Mouse (Mus musculus) midbrain, embryonic 10.5 days (tissue): ENCODE results near the gene Rpusd3. TPM values are rescaled to one million over a fixed set of nuclear protein-coding genes. Genes with fewer than 3 reads are reported as not detected.

ENCODE experiments used
- DNase-seq: peaks from one replicate; pipeline ENCODE4 v3.0.0-alpha.2; 2017; ENCODE audit warnings: low spot score
- H3K27ac ChIP-seq: fragments of 300-500 bp; sonication (generic); replicated peaks from 2 replicates; pipeline ENCODE4 v1.5.1; 2016; ENCODE audit warnings: mild to moderate bottlenecking
- H3K27me3 ChIP-seq: fragments of 300-500 bp; sonication (generic); 2 replicates; pipeline ENCODE4 v1.6.1; 2016; ENCODE audit warnings: low read depth, mild to moderate bottlenecking; ENCODE audit not compliant: poor library complexity, severe bottlenecking
- H3K36me3 ChIP-seq: fragments of 300-500 bp; sonication (generic); 2 replicates; pipeline ENCODE4 v1.6.1; 2016; ENCODE audit warnings: mild to moderate bottlenecking, moderate library complexity
- H3K4me1 ChIP-seq: fragments of 300-500 bp; sonication (generic); 2 replicates; pipeline ENCODE4 v1.6.1; 2016
- H3K4me3 ChIP-seq: fragments of 300-500 bp; sonication (generic); 2 replicates; pipeline ENCODE4 v1.5.1; 2016; ENCODE audit warnings: mild to moderate bottlenecking, moderate library complexity
- H3K9me3 ChIP-seq: fragments of 300-500 bp; sonication (generic); replicated peaks from 2 replicates; pipeline ENCODE4 v1.6.1; 2016; ENCODE audit warnings: mild to moderate bottlenecking
- WGBS: fragments of 180-500 bp; shearing (Covaris S2); methylation state at CpG from one replicate; pipeline ENCODE4 v1.1.7; 2016; 5-methylcytosine and 5-hydroxymethylcytosine counted together
- polyA plus RNA-seq: library from polyadenylated mRNA; unstranded; fragments of >200 nt; fragmentation: Nextera tagmentation; extraction: Ambion mirVana; gene quantifications from 2 replicates; pipeline ENCODE4 v1.2.1, GENCODE M21; 2016

The Rpusd3 gene
- polyA plus RNA-seq, 1 experiment from 2014 or later, result 43.4 TPM

GRCm38 (mm10) chr6:113442087-113442441 lies 22.9 kb upstream of the Rpusd3 start:
- Histone ChIP-seq H3K36me3 (peaks cover 18% of the 10 kb centered on the region), H3K27me3 (no peaks in the 10 kb centered on the region), H3K9me3 (no peaks in the 10 kb centered on the region), H3K27ac (peak overlapping the region; percentile 90), H3K4me3 (peak overlapping the region; percentile 90), H3K4me1 (peaks cover 18% of the 10 kb centered on the region)
- 44% methylated on average over 9 of the region's 9 CpGs for WGBS
- DNase-seq, result no peak

DNA sequence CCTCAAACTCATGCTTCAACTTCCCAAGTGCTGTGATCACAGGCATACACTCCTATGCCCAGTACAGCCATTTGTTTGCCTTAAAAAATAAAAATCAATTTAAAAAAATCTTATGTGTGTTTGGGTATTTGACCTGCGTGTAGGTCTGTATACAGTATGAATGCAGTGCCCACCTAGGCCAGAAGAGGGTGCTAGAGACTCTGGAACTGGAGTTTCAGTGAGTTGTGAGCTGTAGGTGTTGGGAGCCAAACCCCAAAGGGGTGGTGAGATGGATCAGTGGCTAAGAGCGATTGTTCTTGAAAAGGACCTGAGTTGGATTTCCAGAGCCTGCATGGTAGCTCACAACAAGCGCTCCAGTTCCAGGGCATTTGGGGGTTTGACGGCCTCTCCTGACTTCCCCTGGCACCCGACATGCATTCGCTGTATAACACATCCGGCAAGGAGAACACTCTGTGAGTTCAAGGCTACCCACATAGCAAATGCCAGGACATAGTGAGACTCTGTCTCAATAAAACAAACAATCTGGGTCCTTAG lies 22.1 kb upstream of the Rpusd3 start:
- Histone ChIP-seq H3K27ac (no peak overlapping the region), H3K4me3 (no peak overlapping the region), H3K27me3 (no peaks in the 10 kb centered on the region), H3K9me3 (no peaks in the 10 kb centered on the region), H3K4me1 (peaks cover 18% of the 10 kb centered on the region), H3K36me3 (peaks cover 9% of the 10 kb centered on the region)
- DNase-seq, result peak; percentile 74
- 53% methylated on average over 7 of the region's 7 CpGs for WGBS

DNA sequence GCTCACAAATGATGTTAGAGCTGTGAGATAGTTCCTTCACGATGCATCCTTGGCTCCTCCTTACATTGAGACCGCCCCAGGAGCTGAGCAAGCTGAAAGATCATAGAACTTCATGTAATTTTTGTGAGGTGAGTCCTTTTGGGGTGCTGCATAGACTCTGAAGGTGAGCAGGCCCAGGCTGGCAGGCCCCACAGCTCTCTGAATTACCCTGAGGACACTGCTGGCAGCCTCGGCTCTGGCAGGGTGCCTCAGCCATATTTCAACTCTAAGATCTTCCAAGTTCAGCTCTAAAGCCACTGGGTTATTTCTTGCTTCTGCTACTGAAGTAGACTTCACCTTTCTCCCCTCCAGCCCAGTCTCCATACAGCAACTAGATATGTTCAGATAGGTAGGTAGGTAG lies 21.5 kb upstream of the Rpusd3 start:
- H3K9me3 ChIP-seq, result no peaks in the 10 kb centered on the region
- H3K4me3 ChIP-seq, result no peak overlapping the region
- DNase-seq, result no peak
- peaks cover 5% of the 10 kb centered on the region for H3K36me3 ChIP-seq
- WGBS, result 79% methylated on average over 3 of the region's 3 CpGs
- H3K27ac ChIP-seq, result no peak overlapping the region
- H3K27me3 ChIP-seq, result no peaks in the 10 kb centered on the region
- H3K4me1 ChIP-seq, result peaks cover 18% of the 10 kb centered on the region

DNA sequence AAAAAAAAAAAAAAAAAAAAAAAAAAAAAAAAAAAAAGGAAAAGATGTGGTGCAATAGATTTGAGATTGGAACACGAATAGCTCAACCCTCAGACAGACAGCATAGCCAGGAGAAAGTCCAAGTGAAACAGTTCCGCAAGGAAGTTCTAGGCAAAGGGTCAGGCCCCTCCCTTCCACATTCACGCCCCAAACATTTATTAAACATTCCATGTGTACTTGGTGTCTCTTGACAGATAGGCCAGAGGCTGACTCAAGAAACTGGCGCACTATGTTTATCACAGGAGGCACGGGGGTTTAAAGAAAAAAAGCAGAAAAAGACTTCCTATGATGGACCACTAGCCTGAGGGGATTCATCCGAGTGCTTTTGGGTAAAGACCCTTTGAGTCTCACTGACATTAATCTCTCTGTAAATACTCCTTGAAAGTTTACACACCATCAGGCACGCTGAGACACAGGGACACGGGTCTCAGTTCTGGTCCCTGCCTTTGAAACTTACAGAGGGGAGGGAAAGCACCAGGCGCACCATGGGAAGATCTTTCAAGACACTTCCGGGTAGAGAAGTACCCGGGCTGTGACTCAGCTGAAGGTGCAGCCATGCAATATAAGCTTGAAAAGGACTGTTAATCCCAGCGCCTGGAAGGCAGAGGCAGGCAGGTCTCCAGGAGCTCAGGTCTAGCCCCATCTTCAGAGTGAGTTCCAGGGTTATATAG lies 19.7 kb upstream of the Rpusd3 start:
- no peaks in the 10 kb centered on the region for H3K36me3 ChIP-seq

DNA sequence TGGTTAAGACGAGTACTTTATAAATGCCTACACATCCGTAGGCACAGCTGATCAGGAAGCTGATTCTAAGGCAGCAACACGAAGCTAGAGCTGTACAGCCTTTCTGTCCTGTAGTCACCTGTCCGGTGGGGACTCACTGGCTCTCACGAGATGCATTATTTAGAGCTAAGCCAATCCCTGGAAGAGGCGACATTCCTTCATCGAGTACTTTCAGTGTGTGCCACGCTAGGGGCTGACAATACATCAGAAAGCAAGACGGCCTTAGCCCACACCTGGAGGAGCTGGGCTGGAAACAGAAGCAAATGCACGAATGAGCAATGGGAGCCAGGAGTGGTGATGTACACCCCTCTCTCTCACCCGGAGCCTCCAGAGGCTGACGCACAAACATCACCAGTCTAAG lies 18.0 kb upstream of the Rpusd3 start:
- H3K4me3 ChIP-seq, result no peak overlapping the region

More for the DNA sequence above, 19.7 kb upstream of the Rpusd3 start:
- Histone ChIP-seq H3K27me3 (no peaks in the 10 kb centered on the region), H3K9me3 (no peaks in the 10 kb centered on the region), H3K4me3 (no peak overlapping the region), H3K4me1 (peaks cover 18% of the 10 kb centered on the region), H3K27ac (no peak overlapping the region)
- DNase-seq, result no peak
- 62% methylated on average over 12 of the region's 12 CpGs for WGBS

DNA sequence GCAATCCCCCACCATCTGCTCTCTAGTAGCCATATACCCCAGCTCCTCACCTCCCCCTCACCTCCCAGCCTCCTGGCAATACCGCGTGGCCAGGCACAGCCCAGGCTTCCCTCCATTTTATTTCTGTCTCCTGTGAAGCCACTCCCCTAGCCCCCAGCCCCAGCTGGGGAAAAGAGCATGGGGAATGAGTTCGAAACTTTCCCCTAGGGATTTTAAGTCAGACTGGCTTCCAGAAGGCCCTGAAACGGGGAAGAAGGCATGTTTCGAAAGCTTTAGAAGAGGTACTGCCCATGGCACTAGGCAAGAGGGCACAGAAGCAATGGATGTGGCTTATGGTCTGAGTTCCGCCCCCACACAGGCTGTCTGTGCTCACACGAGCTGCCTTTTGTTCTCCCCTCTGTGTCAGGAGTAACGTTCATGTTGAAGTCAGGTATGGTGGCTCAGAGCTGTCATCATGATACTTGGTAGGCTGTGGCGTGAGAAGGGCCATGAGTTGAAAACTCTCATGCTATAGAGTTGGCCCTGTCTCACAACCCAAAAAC lies 16.6 kb upstream of the Rpusd3 start, which contains the start of gene Cidec:
TSS of gene Cidec (minus strand) at position 97 of the 542 bp plus-strand sequence.
- Histone ChIP-seq H3K4me3 (no peak within 1 kb of the TSS), H3K36me3 (no peaks in the 10 kb centered on the region), H3K27ac (no peak within 1 kb of the TSS), H3K9me3 (no peaks in the 10 kb centered on the region), H3K27me3 (no peaks in the 10 kb centered on the region), H3K4me1 (no peaks in the 10 kb centered on the region; the same call in 1 of the 2 replicates)
- DNase-seq, result no peak
- 86% methylated on average over 9 of the region's 9 CpGs for WGBS

More for the DNA sequence above, 18.0 kb upstream of the Rpusd3 start:
- no peak for DNase-seq
- Histone ChIP-seq H3K4me1 (peaks cover 3% of the 10 kb centered on the region), H3K9me3 (no peaks in the 10 kb centered on the region), H3K27me3 (no peaks in the 10 kb centered on the region), H3K27ac (no peak overlapping the region), H3K36me3 (no peaks in the 10 kb centered on the region)
- WGBS, result 79% methylated on average over 12 of the region's 12 CpGs

DNA sequence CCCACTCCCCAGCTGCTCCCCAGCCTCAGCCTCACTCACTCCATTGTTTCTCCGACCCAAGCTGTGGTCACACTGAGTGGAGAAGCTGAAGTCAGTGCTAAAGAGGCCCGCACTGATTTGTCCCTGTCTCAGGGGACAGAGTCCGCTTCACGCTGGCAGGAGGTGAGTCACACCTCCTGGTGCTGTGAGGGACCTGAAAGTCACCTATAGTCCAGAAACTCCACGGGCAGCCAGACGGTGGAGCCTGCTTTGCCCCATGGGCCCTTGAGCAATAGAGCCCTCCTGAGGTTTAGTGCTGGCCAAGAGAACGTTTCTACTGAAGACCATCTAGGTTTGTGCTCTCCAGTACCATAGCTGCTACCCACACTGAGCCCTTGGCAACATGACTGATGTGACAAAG lies 15.6 kb upstream of the Rpusd3 start:
- no peak overlapping the region for H3K27ac ChIP-seq
- no peaks in the 10 kb centered on the region for H3K36me3 ChIP-seq
- H3K4me1 ChIP-seq, result no peaks in the 10 kb centered on the region; the same call in 1 of the 2 replicates
- no peak for DNase-seq
- H3K9me3 ChIP-seq, result no peaks in the 10 kb centered on the region
- H3K4me3 ChIP-seq, result no peak overlapping the region
- no peaks in the 10 kb centered on the region for H3K27me3 ChIP-seq
- WGBS, result 79% methylated on average over 7 of the region's 7 CpGs

GRCm38 (mm10) chr6:113433661-113434060 lies 14.5 kb upstream of the Rpusd3 start:
- Histone ChIP-seq H3K27ac (no peak overlapping the region), H3K9me3 (no peaks in the 10 kb centered on the region), H3K4me3 (no peak overlapping the region), H3K36me3 (no peaks in the 10 kb centered on the region), H3K27me3 (no peaks in the 10 kb centered on the region), H3K4me1 (no peaks in the 10 kb centered on the region; the same call in 1 of the 2 replicates)
- WGBS, result 82% methylated on average over 3 of the region's 3 CpGs
- DNase-seq, result no peak

DNA sequence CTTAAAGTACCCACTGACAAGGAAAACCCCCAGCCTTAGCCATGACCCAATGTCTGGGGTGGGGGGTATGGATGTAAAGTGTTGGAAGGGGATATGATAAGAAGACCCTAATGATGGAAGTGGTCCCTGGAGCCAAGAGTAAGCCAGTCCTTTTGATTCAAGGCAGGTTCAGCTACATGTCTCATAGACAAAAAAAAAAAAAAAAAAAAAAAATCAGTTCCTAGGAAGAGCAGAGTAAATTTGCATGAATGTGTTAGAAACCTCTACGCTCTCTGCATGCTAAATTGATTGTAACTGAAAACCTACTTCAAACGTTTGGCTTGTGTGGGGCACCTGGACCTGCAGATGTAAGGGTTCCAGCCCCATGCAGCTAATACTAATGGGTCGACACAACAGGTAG lies 12.7 kb upstream of the Rpusd3 start:
- no peaks in the 10 kb centered on the region for H3K27me3 ChIP-seq
- 70% methylated on average over 3 of the region's 3 CpGs for WGBS

GRCm38 (mm10) chr6:113430846-113431245 lies 11.7 kb upstream of the Rpusd3 start:
- H3K4me1 ChIP-seq, result no peaks in the 10 kb centered on the region; the same call in 1 of the 2 replicates
- peaks cover 3% of the 10 kb centered on the region; the same call in 1 of the 2 replicates for H3K9me3 ChIP-seq
- WGBS, result 67% methylated on average over 3 of the region's 3 CpGs
- H3K27ac ChIP-seq, result no peak overlapping the region
- H3K27me3 ChIP-seq, result no peaks in the 10 kb centered on the region
- DNase-seq, result no peak
- H3K4me3 ChIP-seq, result no peak overlapping the region
- no peaks in the 10 kb centered on the region for H3K36me3 ChIP-seq

More for the DNA sequence above, 12.7 kb upstream of the Rpusd3 start:
- DNase-seq, result no peak
- Histone ChIP-seq H3K4me3 (no peak overlapping the region), H3K27ac (no peak overlapping the region), H3K36me3 (no peaks in the 10 kb centered on the region), H3K4me1 (no peaks in the 10 kb centered on the region; the same call in 1 of the 2 replicates), H3K9me3 (peaks cover 3% of the 10 kb centered on the region; the same call in 1 of the 2 replicates)

- no peak for DNase-seq
- peaks cover 3% of the 10 kb centered on the region; the same call in 1 of the 2 replicates for H3K9me3 ChIP-seq
- H3K4me1 ChIP-seq, result no peaks in the 10 kb centered on the region; the same call in 1 of the 2 replicates
- no peak overlapping the region for H3K4me3 ChIP-seq
- H3K36me3 ChIP-seq, result no peaks in the 10 kb centered on the region
- H3K27me3 ChIP-seq, result no peaks in the 10 kb centered on the region
- WGBS, result 89% methylated on average over 3 of the region's 3 CpGs
- H3K27ac ChIP-seq, result no peak overlapping the region
Observed at GRCm38 (mm10) chr6:113429965-113430364, 10.8 kb upstream of the Rpusd3 start.

GRCm38 (mm10) chr6:113428006-113428405 lies 8.9 kb upstream of the Rpusd3 start:
- H3K27ac ChIP-seq, result no peak overlapping the region
- H3K4me1 ChIP-seq, result no peaks in the 10 kb centered on the region
- H3K9me3 ChIP-seq, result peaks cover 3% of the 10 kb centered on the region; the same call in 1 of the 2 replicates
- no peaks in the 10 kb centered on the region for H3K36me3 ChIP-seq
- no peak overlapping the region for H3K4me3 ChIP-seq
- 93% methylated on average over 16 of the region's 16 CpGs for WGBS
- no peaks in the 10 kb centered on the region for H3K27me3 ChIP-seq
- no peak for DNase-seq

- Histone ChIP-seq H3K4me3 (no peak overlapping the region), H3K4me1 (no peaks in the 10 kb centered on the region), H3K36me3 (no peaks in the 10 kb centered on the region), H3K27me3 (no peaks in the 10 kb centered on the region), H3K27ac (no peak overlapping the region), H3K9me3 (peaks cover 3% of the 10 kb centered on the region; the same call in 1 of the 2 replicates)
- WGBS, result 64% methylated on average over 3 of the region's 3 CpGs
- DNase-seq, result peak; percentile 52
Observed at GRCm38 (mm10) chr6:113427397-113427796, 8.3 kb upstream of the Rpusd3 start.
